Mouse (Mus musculus): ENCODE measurements at regions not wholly inside any gene's neighbourhood (a gene's known extent, or its start where the extent isn't known, plus 50 kb on each side); places are given as distances from the start of the nearest gene placed in this dataset.

GRCm38 (mm10) chr10:100224459-100225097 lies 110.9 kb upstream of the Gm4301 start:
- DNase-seq (ENCODE audit: low read depth, low spot score) = no peak
- no peaks in the 10 kb centered on the region for H3K4me1 ChIP-seq (ENCODE audit: control insufficient read depth in 2 of 2, insufficient read depth in 2 of 2, low read length in 2 of 2, poor library complexity in 1 of 2)
- no peaks in the 10 kb centered on the region for H3K9me3 ChIP-seq (ENCODE audit: control insufficient read depth, insufficient read depth, low read depth, low read length)
- no peak for TF ChIP-seq ZNF384 (IDR thresholded peaks at IDR 0.05; ENCODE audit: low read depth, low read length)
- H3K9ac ChIP-seq (ENCODE audit: insufficient read depth, low read depth, low read length, poor library complexity, severe bottlenecking) = no peak overlapping the region
- no peaks in the 10 kb centered on the region for H3K36me3 ChIP-seq (ENCODE audit: control insufficient read depth, insufficient read depth, low read length, poor library complexity, severe bottlenecking)
- H3K27ac ChIP-seq (ENCODE audit: insufficient read depth, low read depth, low read length, poor library complexity, severe bottlenecking) = no peak overlapping the region
- in situ Hi-C loops (cut with MboI; ENCODE audit: low sequenced_read_pairs in 2 of 2, unreplicated experiment in 2 of 2) = no loop called here
- H3K4me3 ChIP-seq (ENCODE audit: insufficient read depth in 1 of 2, low read depth in 1 of 2, low read length in 2 of 2, poor library complexity in 1 of 2, severe bottlenecking in 1 of 2) = no peak overlapping the region

GRCm38 (mm10) chr10:100259235-100259900 lies 76.1 kb upstream of the Gm4301 start:
- H3K4me3 ChIP-seq (ENCODE audit: insufficient read depth in 1 of 2, low read depth in 1 of 2, low read length in 2 of 2, poor library complexity in 1 of 2, severe bottlenecking in 1 of 2) = no peak overlapping the region
- H3K9me3 ChIP-seq (ENCODE audit: control insufficient read depth, insufficient read depth, low read depth, low read length) = no peaks in the 10 kb centered on the region
- no peak for TF ChIP-seq CHD2 (IDR thresholded peaks at IDR 0.05; ENCODE audit: low read depth, low read length)
- TF ChIP-seq ZC3H11A (IDR thresholded peaks at IDR 0.05; ENCODE audit: borderline replicate concordance, low read depth, low read length) = no peak
- no peak for TF ChIP-seq ZNF384 (IDR thresholded peaks at IDR 0.05; ENCODE audit: low read depth, low read length)
- TF ChIP-seq HCFC1 (IDR thresholded peaks at IDR 0.05; ENCODE audit: borderline replicate concordance, insufficient read depth, low read length) = no peak
- TF ChIP-seq MAFK (IDR thresholded peaks at IDR 0.05; ENCODE audit: insufficient read depth, low read depth, low read length) = no peak
- no peak for DNase-seq (ENCODE audit: low read depth, low spot score)
- no peaks in the 10 kb centered on the region for H3K36me3 ChIP-seq (ENCODE audit: control insufficient read depth, insufficient read depth, low read length, poor library complexity, severe bottlenecking)
- H3K27ac ChIP-seq (ENCODE audit: insufficient read depth, low read depth, low read length, poor library complexity, severe bottlenecking) = no peak overlapping the region
- H3K4me1 ChIP-seq (ENCODE audit: control insufficient read depth in 2 of 2, insufficient read depth in 2 of 2, low read length in 2 of 2, poor library complexity in 1 of 2) = no peaks in the 10 kb centered on the region
- no peak overlapping the region for H3K9ac ChIP-seq (ENCODE audit: insufficient read depth, low read depth, low read length, poor library complexity, severe bottlenecking)
- in situ Hi-C loops (cut with MboI; ENCODE audit: low sequenced_read_pairs in 2 of 2, unreplicated experiment in 2 of 2) = no loop called here

GRCm38 (mm10) chr10:100263447-100263846 lies 72.0 kb upstream of the Gm4301 start:
- Histone ChIP-seq H3K36me3 (ENCODE audit: control insufficient read depth, insufficient read depth, low read length, poor library complexity, severe bottlenecking) (no peaks in the 10 kb centered on the region), H3K9ac (ENCODE audit: insufficient read depth, low read depth, low read length, poor library complexity, severe bottlenecking) (no peak overlapping the region), H3K4me1 (ENCODE audit: control insufficient read depth in 2 of 2, insufficient read depth in 2 of 2, low read length in 2 of 2, poor library complexity in 1 of 2) (no peaks in the 10 kb centered on the region), H3K9me3 (ENCODE audit: control insufficient read depth, insufficient read depth, low read depth, low read length) (no peaks in the 10 kb centered on the region), H3K27ac (ENCODE audit: insufficient read depth, low read depth, low read length, poor library complexity, severe bottlenecking) (no peak overlapping the region), H3K4me3 (ENCODE audit: insufficient read depth in 1 of 2, low read depth in 1 of 2, low read length in 2 of 2, poor library complexity in 1 of 2, severe bottlenecking in 1 of 2) (no peak overlapping the region)
- DNase-seq (ENCODE audit: low read depth, low spot score) = no peak
- TF ChIP-seq ZC3H11A (IDR thresholded peaks at IDR 0.05; ENCODE audit: borderline replicate concordance, low read depth, low read length) = no peak
- no peak for TF ChIP-seq MAFK (IDR thresholded peaks at IDR 0.05; ENCODE audit: insufficient read depth, low read depth, low read length)
- in situ Hi-C loops (cut with MboI; ENCODE audit: low sequenced_read_pairs in 2 of 2, unreplicated experiment in 2 of 2) = no loop called here

GRCm38 (mm10) chr10:100264066-100264465 lies 71.4 kb upstream of the Gm4301 start:
- Histone ChIP-seq H3K9ac (ENCODE audit: insufficient read depth, low read depth, low read length, poor library complexity, severe bottlenecking) (no peak overlapping the region), H3K36me3 (ENCODE audit: control insufficient read depth, insufficient read depth, low read length, poor library complexity, severe bottlenecking) (no peaks in the 10 kb centered on the region), H3K4me3 (ENCODE audit: insufficient read depth in 1 of 2, low read depth in 1 of 2, low read length in 2 of 2, poor library complexity in 1 of 2, severe bottlenecking in 1 of 2) (no peak overlapping the region), H3K4me1 (ENCODE audit: control insufficient read depth in 2 of 2, insufficient read depth in 2 of 2, low read length in 2 of 2, poor library complexity in 1 of 2) (no peaks in the 10 kb centered on the region), H3K9me3 (ENCODE audit: control insufficient read depth, insufficient read depth, low read depth, low read length) (no peaks in the 10 kb centered on the region), H3K27ac (ENCODE audit: insufficient read depth, low read depth, low read length, poor library complexity, severe bottlenecking) (no peak overlapping the region)
- in situ Hi-C loops (cut with MboI; ENCODE audit: low sequenced_read_pairs in 2 of 2, unreplicated experiment in 2 of 2) = no loop called here
- DNase-seq (ENCODE audit: low read depth, low spot score) = no peak
- no peak for TF ChIP-seq ZC3H11A (IDR thresholded peaks at IDR 0.05; ENCODE audit: borderline replicate concordance, low read depth, low read length)
- TF ChIP-seq ZNF384 (IDR thresholded peaks at IDR 0.05; ENCODE audit: low read depth, low read length) = no peak
- TF ChIP-seq MAFK (IDR thresholded peaks at IDR 0.05; ENCODE audit: insufficient read depth, low read depth, low read length) = no peak
- no peak for TF ChIP-seq CHD2 (IDR thresholded peaks at IDR 0.05; ENCODE audit: low read depth, low read length)
- TF ChIP-seq HCFC1 (IDR thresholded peaks at IDR 0.05; ENCODE audit: borderline replicate concordance, insufficient read depth, low read length) = no peak

GRCm38 (mm10) chr10:100282471-100282870 lies 53.0 kb upstream of the Gm4301 start:
- no peak for DNase-seq (ENCODE audit: low read depth, low spot score)
- H3K4me1 ChIP-seq (ENCODE audit: control insufficient read depth in 2 of 2, insufficient read depth in 2 of 2, low read length in 2 of 2, poor library complexity in 1 of 2) = no peaks in the 10 kb centered on the region
- no peak overlapping the region for H3K27ac ChIP-seq (ENCODE audit: insufficient read depth, low read depth, low read length, poor library complexity, severe bottlenecking)
- no peaks in the 10 kb centered on the region for H3K36me3 ChIP-seq (ENCODE audit: control insufficient read depth, insufficient read depth, low read length, poor library complexity, severe bottlenecking)
- no peak overlapping the region for H3K4me3 ChIP-seq (ENCODE audit: insufficient read depth in 1 of 2, low read depth in 1 of 2, low read length in 2 of 2, poor library complexity in 1 of 2, severe bottlenecking in 1 of 2)
- no peaks in the 10 kb centered on the region for H3K9me3 ChIP-seq (ENCODE audit: control insufficient read depth, insufficient read depth, low read depth, low read length)
- TF ChIP-seq HCFC1 (IDR thresholded peaks at IDR 0.05; ENCODE audit: borderline replicate concordance, insufficient read depth, low read length) (no peak), CHD2 (IDR thresholded peaks at IDR 0.05; ENCODE audit: low read depth, low read length) (no peak), ZNF384 (IDR thresholded peaks at IDR 0.05; ENCODE audit: low read depth, low read length) (no peak), ZC3H11A (IDR thresholded peaks at IDR 0.05; ENCODE audit: borderline replicate concordance, low read depth, low read length) (no peak), MAFK (IDR thresholded peaks at IDR 0.05; ENCODE audit: insufficient read depth, low read depth, low read length) (no peak)
- H3K9ac ChIP-seq (ENCODE audit: insufficient read depth, low read depth, low read length, poor library complexity, severe bottlenecking) = no peak overlapping the region
- in situ Hi-C loops (cut with MboI; ENCODE audit: low sequenced_read_pairs in 2 of 2, unreplicated experiment in 2 of 2) = no loop called here

All from ES-E14 (cell line).